Mouse (Mus musculus) stomach, embryonic 16.5 days (tissue): ENCODE data around the gene Srgap2. TPM values are rescaled to one million over a fixed set of nuclear protein-coding genes. Genes with fewer than 3 reads are reported as not detected.

Source experiments
- microRNA-seq: library from miRNA; unstranded; fragments of <30 nt; microRNA quantifications from one replicate; pipeline ENCODE4, GENCODE M21; 2016
- polyA plus RNA-seq: library from polyadenylated mRNA; unstranded; fragments of >200 nt; fragmentation: Nextera tagmentation; extraction: Ambion mirVana; gene quantifications from 2 replicates; pipeline ENCODE4 v1.2.1, GENCODE M21; 2015

The Srgap2 gene
- polyA plus RNA-seq, 1 experiment from 2014 or later: 14.2 TPM

Small RNA genes lying within 50 kb of the gene (microRNA-seq; reads per million reads assigned to microRNA genes)
- not detected for gene Gm24273

Other genes starting within 250 kb of the Srgap2 start
- gene Ikbke, start 247.7 kb downstream of the Srgap2 start, polyA plus RNA-seq: 8.1 and 8.5 TPM in 2 replicates
- gene Fam72a, start 551 bp upstream of the Srgap2 start, polyA plus RNA-seq: 1.7 TPM in 2 replicates
- 0.04 TPM in 1 of 2 replicates, not detected in the other for gene Avpr1b, start 71.9 kb upstream of the Srgap2 start, polyA plus RNA-seq
- 134 and 192 TPM in 2 replicates for gene Ctse, start 111.0 kb upstream of the Srgap2 start, polyA plus RNA-seq
- 12.5 and 16.8 TPM in 2 replicates for gene Rab7b, start 161.3 kb upstream of the Srgap2 start, polyA plus RNA-seq
- gene Slc26a9, start 216.7 kb upstream of the Srgap2 start, polyA plus RNA-seq: 9.7 and 13.2 TPM in 2 replicates